Comparison of ENCODE assay signal across 8 mouse cellular contexts in the genomic region with DNA sequence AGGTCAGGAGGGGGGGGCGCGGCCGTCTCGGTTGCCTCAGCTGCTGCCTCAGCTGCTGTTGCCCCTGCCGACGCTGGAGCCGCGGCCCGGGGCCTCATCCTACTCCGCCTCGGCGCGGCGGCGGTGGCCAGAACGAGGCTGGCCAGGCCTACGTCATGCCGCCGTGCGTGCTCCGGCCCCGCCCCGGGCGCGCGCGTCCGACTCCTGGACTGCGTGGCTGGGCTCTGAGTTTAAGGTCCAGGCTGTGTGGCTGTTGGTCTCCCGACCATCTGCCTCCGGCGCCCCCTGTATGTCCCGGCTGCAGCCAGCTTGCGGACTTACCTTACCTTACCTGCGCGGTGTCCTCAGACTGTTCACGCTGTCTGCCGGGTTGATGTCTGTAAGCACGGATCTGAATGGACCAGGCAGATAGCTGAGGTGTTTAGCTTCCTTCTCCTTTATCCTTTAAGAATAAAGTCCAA. TPM values are rescaled to one million over a fixed set of nuclear protein-coding genes. Genes with fewer than 3 reads are reported as not detected.
A peak's percentile ranks its signal among the peaks of the same experiment; 100 is the strongest.
DNase-seq lines count a peak whose midpoint lies in the region; ATAC-seq lines count a peak whose summit lies in the region.

No protein-coding gene starts in this region.

- no peaks in the 10 kb centered on the region for H3K9me3 ChIP-seq in hindbrain, embryonic 11.5 days (ENCODE audit: control insufficient read depth, low read length)

- H3K27ac ChIP-seq in hindbrain, embryonic 11.5 days (ENCODE audit: low read depth, low read length), result peak overlapping the region; percentile 95

- DNase-seq in MEL-GATA-1-ER (ENCODE audit: extremely low read depth, low read depth), result peak; percentile 44
- DNase-seq in cerebellum, adult 8-10 months, result peak; percentile 89
- DNase-seq in hindbrain, embryonic 11.5 days (ENCODE audit: low spot score), result peak; percentile 96
- peak; percentile 88 to 92 for DNase-seq in layer of hippocampus, postnatal 10 days (ENCODE audit: low spot score in 2 of 2)
- peak; percentile 94 for DNase-seq in lung, postnatal 10 days
- DNase-seq in ovary, postnatal 36 days (ENCODE audit: low spot score), result peak; percentile 91
- DNase-seq in thymus, postnatal 25 days, result peak; percentile 67

- H3K4me2 ChIP-seq in hindbrain, embryonic 11.5 days (replicated peaks; ENCODE audit: low read depth, low read length), result peak overlapping the region; percentile 60

- no peaks in the 10 kb centered on the region for H3K36me3 ChIP-seq in hindbrain, embryonic 11.5 days (ENCODE audit: control insufficient read depth, insufficient read depth, low read length)

- peak overlapping the region; percentile 82 for H3K4me3 ChIP-seq in hindbrain, embryonic 11.5 days (ENCODE audit: low read depth, low read length)

- no peaks in the 10 kb centered on the region for H3K27me3 ChIP-seq in hindbrain, embryonic 11.5 days (ENCODE audit: control insufficient read depth, insufficient read depth, low read length)

- peak; percentile 97 for ATAC-seq in frontal cortex, adult (ENCODE audit: low TSS enrichment)
- peak; percentile 99 for ATAC-seq in hindbrain, embryonic 11.5 days (ENCODE audit: low FRiP score)

- 0 out of 2 replicates have a peak, but pooled peaks cover 3% of the 10 kb centered on the region for H3K4me1 ChIP-seq in hindbrain, embryonic 11.5 days (replicated peaks; ENCODE audit: control insufficient read depth, insufficient read depth, low read length)

- peak overlapping the region; percentile 98 for H3K9ac ChIP-seq in hindbrain, embryonic 11.5 days (ENCODE audit: low read depth, low read length)

- WGBS in hindbrain, embryonic 11.5 days, result 0% methylated on average over 24 of the region's 39 CpGs

RNA-seq across cellular contexts. Expression of a gene that starts 7.9 kb away (rescaled TPM):
- polyA plus RNA-seq in hindbrain, embryonic 11.5 days (2014; fragmentation: Nextera tagmentation; extraction: Ambion mirVana), result 56.6 and 63.9 TPM in 2 replicates
- total RNA-seq in layer of hippocampus, postnatal 10 days (2021), result 100 to 1,000 TPM; 164 to 180 TPM

RNA-seq across cellular contexts. Expression of a gene that starts 54.5 kb away (rescaled TPM):
- polyA plus RNA-seq in hindbrain, embryonic 11.5 days (2014; fragmentation: Nextera tagmentation; extraction: Ambion mirVana), result not detected in 2 replicates
- total RNA-seq in layer of hippocampus, postnatal 10 days (2021), result not detected

Comparison
In these comparisons a context has a peak if more than half of its experiments do, and no peak if none do; other contexts are left out.
1. Peak in every context shown above with its lines: DNase-seq, ATAC-seq, H3K4me3 ChIP-seq and H3K27ac ChIP-seq.
2. DNase-seq: peak in every context shown above with its lines; median percentile 96 in hindbrain, embryonic 11.5 days; 94 in lung, postnatal 10 days; 91 in ovary, postnatal 36 days; 90 in layer of hippocampus, postnatal 10 days; 89 in cerebellum, adult 8-10 months; 67 in thymus, postnatal 25 days; 44 in MEL-GATA-1-ER.